Mouse (Mus musculus) spleen, postnatal 14 days (tissue): ENCODE data around the gene Astn1.

ENCODE experiments used
- DNase-seq, 2 experiments: peaks; one replicate each; pipeline ENCODE4 v3.0.0; 2021 to 2022; ENCODE audit warnings: low spot score in 2 of 2

The Astn1 gene

GRCm38 (mm10) chr1:158739132-158739919 lies 377.3 kb downstream of the Astn1 start:
- no peak for DNase-seq

- no peak for DNase-seq
These were observed 378.2 kb downstream of the Astn1 start for GRCm38 (mm10) chr1:158740161-158740766.

- no peak for DNase-seq
These were observed 378.9 kb downstream of the Astn1 start for GRCm38 (mm10) chr1:158740949-158741348.
